Mouse (Mus musculus): ENCODE measurements around the gene Cyp51. TPM values are rescaled to one million over a fixed set of nuclear protein-coding genes. Genes with fewer than 3 reads are reported as not detected.

The Cyp51 gene
- polyA plus RNA-seq, 1 experiment from 2014 or later = 143 TPM

DNA sequence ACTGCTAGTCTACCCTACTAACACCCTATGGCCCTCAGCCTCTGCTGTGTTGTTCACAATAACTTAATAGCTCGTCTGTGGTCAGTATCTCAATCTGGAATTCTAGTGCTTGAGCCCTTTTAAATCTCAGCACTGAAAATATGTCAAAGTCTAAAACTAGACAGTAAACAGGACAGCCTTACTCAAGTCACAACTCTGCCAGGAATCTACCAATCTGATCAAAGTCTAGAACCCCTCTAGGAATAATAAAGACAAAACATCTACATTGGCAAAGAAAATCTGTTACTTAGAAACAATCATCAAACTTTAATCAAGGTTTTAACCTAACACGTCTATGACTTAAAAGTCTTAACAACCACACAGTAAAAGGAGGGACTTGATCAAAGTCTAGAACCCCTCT is 23.7 kb downstream of the Cyp51 start:
- no peak overlapping the region for H3K9ac ChIP-seq (replicated peaks)
- WGBS = 84% methylated on average over 2 of the region's 2 CpGs
- no peak overlapping the region for H3K4me2 ChIP-seq
- H3K9me3 ChIP-seq (replicated peaks) = no peaks in the 10 kb centered on the region
- no peak for ATAC-seq (ENCODE audit: low FRiP score)
- H3K4me3 ChIP-seq (replicated peaks) = no peak overlapping the region
- H3K27me3 ChIP-seq (replicated peaks) = no peaks in the 10 kb centered on the region
- no peaks in the 10 kb centered on the region for H3K4me1 ChIP-seq
- no peak overlapping the region for H3K27ac ChIP-seq (replicated peaks)
- H3K36me3 ChIP-seq = peaks cover 87% of the 10 kb centered on the region

DNA sequence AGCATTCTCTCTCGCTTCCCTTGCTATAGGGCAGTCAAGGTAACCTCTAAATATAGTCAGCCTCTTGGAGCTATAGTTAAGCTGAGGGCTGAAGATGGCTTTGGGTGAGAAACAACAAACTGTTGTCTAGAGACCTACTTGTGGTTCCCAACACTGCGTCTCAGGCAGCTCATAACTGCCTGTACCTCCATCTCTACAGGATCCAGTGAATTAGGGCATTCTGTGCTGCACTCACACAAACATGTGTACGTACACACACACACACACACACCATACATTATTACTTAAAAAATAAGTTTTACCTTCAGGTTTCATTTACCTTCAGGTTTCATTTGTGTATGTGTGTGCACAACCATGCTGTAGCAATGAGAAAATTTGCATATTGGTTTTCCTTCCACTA is 25.5 kb downstream of the Cyp51 start:
- Histone ChIP-seq H3K36me3 (peaks cover 74% of the 10 kb centered on the region), H3K27ac (replicated peaks) (no peak overlapping the region), H3K9me3 (replicated peaks) (no peaks in the 10 kb centered on the region), H3K9ac (replicated peaks) (no peak overlapping the region), H3K4me3 (replicated peaks) (no peak overlapping the region), H3K4me2 (no peak overlapping the region), H3K4me1 (no peaks in the 10 kb centered on the region), H3K27me3 (replicated peaks) (no peaks in the 10 kb centered on the region)
- ATAC-seq (ENCODE audit: low FRiP score) = no peak
- 88% methylated on average over 3 of the region's 3 CpGs for WGBS

DNA sequence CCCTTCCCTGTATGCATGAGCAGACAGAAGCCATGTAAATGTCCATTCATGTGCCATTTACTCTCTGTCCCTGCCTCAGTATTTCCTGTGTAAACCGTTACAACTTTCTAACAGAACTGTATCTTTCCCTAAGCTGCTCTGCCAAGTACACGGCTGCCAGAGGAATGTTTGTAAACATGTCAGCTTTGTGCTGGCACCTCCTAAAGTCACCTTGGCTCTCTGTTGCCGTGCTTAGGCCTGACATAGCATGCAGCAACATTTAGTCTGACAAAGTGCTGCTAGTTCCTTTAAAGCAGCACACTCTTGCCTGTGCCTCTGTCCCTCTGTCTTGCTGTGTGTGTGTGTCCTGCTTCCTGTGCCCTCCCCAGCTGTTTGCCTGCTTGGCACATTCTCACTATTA is 37.3 kb downstream of the Cyp51 start:
- H3K9me3 ChIP-seq (replicated peaks) = no peaks in the 10 kb centered on the region
- no peak overlapping the region for H3K4me2 ChIP-seq
- H3K4me3 ChIP-seq (replicated peaks) = no peak overlapping the region
- H3K27me3 ChIP-seq (replicated peaks) = no peaks in the 10 kb centered on the region
- 89% methylated on average over 3 of the region's 3 CpGs for WGBS
- no peak for ATAC-seq (ENCODE audit: low FRiP score)
- H3K36me3 ChIP-seq = peaks cover 89% of the 10 kb centered on the region
- no peaks in the 10 kb centered on the region for H3K4me1 ChIP-seq
- H3K9ac ChIP-seq (replicated peaks) = no peak overlapping the region
- H3K27ac ChIP-seq (replicated peaks) = no peak overlapping the region

DNA sequence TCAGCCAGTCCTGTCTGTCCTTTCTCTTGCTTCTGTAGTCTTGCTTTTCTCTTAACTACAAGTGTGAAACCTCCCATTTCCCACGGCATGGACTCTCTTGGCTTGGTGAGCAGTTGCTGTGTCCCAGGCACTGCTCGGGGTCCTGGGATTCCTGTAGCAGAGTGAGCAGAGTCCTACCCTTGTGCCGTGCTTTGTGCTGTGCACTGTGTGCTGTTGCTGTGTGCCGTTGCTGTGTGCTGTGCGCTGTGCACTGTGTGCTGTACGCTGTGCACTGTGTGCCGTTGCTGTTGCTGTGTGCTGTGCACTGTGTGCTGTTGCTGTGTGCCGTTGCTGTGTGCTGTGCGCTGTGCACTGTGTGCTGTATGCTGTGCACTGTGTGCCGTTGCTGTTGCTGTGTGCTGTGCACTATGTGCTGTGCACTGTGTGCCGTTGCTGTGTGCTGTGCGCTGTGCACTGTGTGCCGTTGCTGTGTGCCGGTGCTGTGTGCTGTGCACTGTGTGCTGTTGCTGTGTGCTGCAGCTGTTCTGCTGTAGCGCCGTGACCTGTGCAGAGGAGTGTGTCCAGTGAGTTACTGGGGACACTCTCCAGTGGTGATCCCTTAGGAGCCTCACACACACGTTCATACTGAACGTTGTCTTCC is 38.0 kb downstream of the Cyp51 start:
- H3K4me3 ChIP-seq (replicated peaks) = no peak overlapping the region
- H3K9me3 ChIP-seq (replicated peaks) = no peaks in the 10 kb centered on the region
- H3K4me1 ChIP-seq = no peaks in the 10 kb centered on the region
- H3K27me3 ChIP-seq (replicated peaks) = no peaks in the 10 kb centered on the region
- H3K9ac ChIP-seq (replicated peaks) = no peak overlapping the region
- 94% methylated on average over 18 of the region's 18 CpGs for WGBS
- ATAC-seq (ENCODE audit: low FRiP score) = no peak
- no peak overlapping the region for H3K27ac ChIP-seq (replicated peaks)
- H3K4me2 ChIP-seq = no peak overlapping the region
- peaks cover 89% of the 10 kb centered on the region for H3K36me3 ChIP-seq

DNA sequence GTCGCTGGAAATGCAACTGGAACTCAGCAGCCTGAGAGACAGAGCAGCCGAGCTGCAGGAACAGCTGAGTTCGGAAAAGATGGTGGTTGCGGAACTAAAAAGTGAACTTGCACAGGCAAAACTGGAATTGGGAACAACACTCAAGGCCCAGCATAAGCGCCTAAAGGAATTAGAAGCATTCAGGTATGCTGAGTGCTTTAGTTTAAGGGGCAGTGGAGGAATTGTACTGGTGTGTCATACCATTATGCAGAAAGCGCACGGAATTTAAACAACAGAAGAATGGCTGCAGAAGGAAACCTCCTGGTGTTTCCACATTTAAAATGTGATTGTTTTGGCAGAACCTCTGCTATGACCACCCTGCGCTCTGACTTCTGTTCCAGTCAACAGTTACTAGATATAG is 44.2 kb downstream of the Cyp51 start:
- 93% methylated on average over 8 of the region's 8 CpGs for WGBS
- H3K27ac ChIP-seq (replicated peaks) = no peak overlapping the region
- H3K9ac ChIP-seq (replicated peaks) = no peak overlapping the region
- H3K4me2 ChIP-seq = no peak overlapping the region
- H3K4me1 ChIP-seq = no peaks in the 10 kb centered on the region
- H3K36me3 ChIP-seq = peaks cover 84% of the 10 kb centered on the region
- no peaks in the 10 kb centered on the region for H3K27me3 ChIP-seq (replicated peaks)
- no peaks in the 10 kb centered on the region for H3K9me3 ChIP-seq (replicated peaks)
- H3K4me3 ChIP-seq (replicated peaks) = no peak overlapping the region
- ATAC-seq (ENCODE audit: low FRiP score) = no peak

DNA sequence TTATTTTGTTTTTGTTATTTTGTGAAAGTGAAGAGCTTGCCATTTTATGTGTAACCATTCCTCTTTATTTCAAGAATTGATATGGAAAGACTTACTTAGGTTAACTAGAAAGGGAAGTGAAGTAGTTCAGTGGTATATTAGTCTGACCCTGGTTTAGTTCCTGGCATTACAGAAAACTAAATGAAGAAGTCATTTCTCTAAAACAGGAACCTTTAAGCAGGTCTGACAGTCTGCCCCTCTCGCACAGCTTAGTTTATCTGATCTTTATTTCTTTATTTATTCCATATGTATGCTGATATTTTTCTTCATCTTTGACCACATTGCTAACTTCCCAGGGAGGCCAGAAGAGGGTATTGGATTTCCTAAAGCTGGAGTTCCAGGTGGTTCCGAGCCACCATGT is 63.6 kb downstream of the Cyp51 start:
- Histone ChIP-seq H3K9ac (replicated peaks) (no peak overlapping the region), H3K9me3 (replicated peaks) (no peaks in the 10 kb centered on the region), H3K36me3 (peaks cover 75% of the 10 kb centered on the region), H3K4me1 (no peaks in the 10 kb centered on the region), H3K4me3 (replicated peaks) (no peak overlapping the region), H3K27me3 (replicated peaks) (no peaks in the 10 kb centered on the region), H3K4me2 (no peak overlapping the region), H3K27ac (replicated peaks) (no peak overlapping the region)
- ATAC-seq (ENCODE audit: low FRiP score) = no peak
- WGBS = 99% methylated on average over 2 of the region's 2 CpGs

DNA sequence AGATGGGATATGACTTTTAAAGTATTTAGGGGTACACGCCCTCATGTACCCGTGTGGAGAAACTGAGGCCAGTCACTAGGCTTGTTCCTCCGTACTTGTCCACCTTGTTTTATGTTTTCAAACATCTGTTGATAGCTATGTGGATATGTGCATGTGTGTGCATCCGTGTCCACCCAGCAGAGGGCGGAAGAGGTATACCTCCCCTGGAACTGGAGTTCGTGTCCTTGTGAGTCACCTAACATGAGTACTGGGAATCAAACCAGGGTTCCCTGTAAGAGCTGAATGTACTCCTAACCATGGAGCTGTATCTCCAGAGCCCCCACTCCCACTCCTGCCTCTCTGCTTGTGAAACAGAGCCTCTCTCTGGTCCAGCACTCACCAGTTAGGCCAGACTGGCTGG is 64.2 kb downstream of the Cyp51 start:
- Histone ChIP-seq H3K27ac (replicated peaks) (no peak overlapping the region), H3K27me3 (replicated peaks) (no peaks in the 10 kb centered on the region), H3K9me3 (replicated peaks) (no peaks in the 10 kb centered on the region), H3K4me1 (no peaks in the 10 kb centered on the region), H3K4me2 (no peak overlapping the region), H3K4me3 (replicated peaks) (no peak overlapping the region), H3K36me3 (peaks cover 77% of the 10 kb centered on the region), H3K9ac (replicated peaks) (no peak overlapping the region)
- ATAC-seq (ENCODE audit: low FRiP score) = no peak
- 93% methylated on average over 6 of the region's 6 CpGs for WGBS

DNA sequence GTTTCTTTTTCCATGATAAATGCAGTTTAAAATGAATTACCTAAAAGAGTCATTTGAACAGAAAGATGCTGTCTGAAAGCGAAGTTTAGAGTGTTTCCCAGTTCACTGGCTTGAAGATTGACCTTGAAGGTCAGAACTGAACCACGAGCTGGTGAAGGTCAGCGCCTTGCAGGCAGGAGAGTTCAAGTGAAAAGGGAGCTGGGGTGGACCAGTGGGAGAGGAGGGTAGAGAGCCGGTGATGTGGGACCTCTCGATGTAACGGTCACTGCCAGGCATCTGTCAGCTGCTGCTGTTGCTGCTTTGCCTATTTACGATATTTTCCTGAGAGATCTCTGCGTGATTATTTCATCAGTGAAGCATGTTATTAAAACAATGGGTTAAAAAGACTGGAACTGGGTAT is 65.2 kb downstream of the Cyp51 start:
- Histone ChIP-seq H3K27me3 (replicated peaks) (no peaks in the 10 kb centered on the region), H3K4me2 (no peak overlapping the region), H3K9me3 (replicated peaks) (no peaks in the 10 kb centered on the region), H3K4me3 (replicated peaks) (no peak overlapping the region), H3K36me3 (peaks cover 78% of the 10 kb centered on the region), H3K27ac (replicated peaks) (no peak overlapping the region), H3K9ac (replicated peaks) (no peak overlapping the region), H3K4me1 (no peaks in the 10 kb centered on the region)
- ATAC-seq (ENCODE audit: low FRiP score) = no peak
- 90% methylated on average over 8 of the region's 8 CpGs for WGBS

DNA sequence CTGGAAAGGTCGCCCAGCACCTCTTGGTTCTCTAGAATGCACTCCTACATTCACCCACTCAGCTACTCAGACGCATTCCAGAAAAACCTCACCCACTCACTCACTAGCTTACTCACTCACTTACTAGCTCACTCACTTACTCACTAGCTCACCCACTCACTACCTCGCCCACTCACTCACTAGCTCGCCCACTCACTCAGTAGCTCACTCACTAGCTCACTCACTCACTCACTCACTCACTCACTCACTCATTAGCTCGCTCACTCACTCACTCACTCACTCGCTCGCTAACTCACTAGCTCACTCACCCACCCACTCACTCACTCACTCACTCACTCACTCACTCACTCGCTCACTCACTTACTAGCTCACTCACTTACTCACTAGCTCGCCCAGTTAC is 67.9 kb downstream of the Cyp51 start:
- Histone ChIP-seq H3K4me2 (no peak overlapping the region), H3K36me3 (peaks cover 71% of the 10 kb centered on the region), H3K4me1 (no peaks in the 10 kb centered on the region), H3K27me3 (replicated peaks) (no peaks in the 10 kb centered on the region), H3K4me3 (replicated peaks) (no peak overlapping the region), H3K27ac (replicated peaks) (no peak overlapping the region), H3K9me3 (replicated peaks) (no peaks in the 10 kb centered on the region), H3K9ac (replicated peaks) (no peak overlapping the region)
- ATAC-seq (ENCODE audit: low FRiP score) = no peak
- WGBS = 96% methylated on average over 9 of the region's 9 CpGs

DNA sequence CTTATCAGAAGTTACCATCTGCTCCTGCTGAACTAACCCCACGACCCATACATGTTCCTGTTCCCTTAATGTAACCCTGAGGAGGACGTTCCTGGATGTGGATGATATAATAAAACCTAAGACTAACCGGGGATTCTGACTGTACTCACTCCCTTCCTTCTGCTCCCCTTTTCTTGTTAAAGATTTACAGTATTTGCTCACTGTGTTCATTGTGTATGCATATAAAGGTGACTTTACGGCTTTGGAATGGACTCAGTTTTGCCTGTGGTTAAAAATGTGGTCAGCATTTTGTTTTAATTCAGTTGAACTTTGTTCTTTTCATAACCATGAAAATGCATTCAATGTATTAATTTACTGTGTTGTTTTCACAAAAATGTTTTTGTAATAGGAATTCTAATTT is 72.7 kb downstream of the Cyp51 start:
- H3K4me2 ChIP-seq = no peak overlapping the region
- H3K27me3 ChIP-seq (replicated peaks) = no peaks in the 10 kb centered on the region
- H3K4me3 ChIP-seq (replicated peaks) = no peak overlapping the region
- H3K27ac ChIP-seq (replicated peaks) = no peak overlapping the region
- no peak overlapping the region for H3K9ac ChIP-seq (replicated peaks)
- H3K9me3 ChIP-seq (replicated peaks) = no peaks in the 10 kb centered on the region
- no peaks in the 10 kb centered on the region for H3K4me1 ChIP-seq
- 78% methylated on average over 4 of the region's 4 CpGs for WGBS
- no peak for ATAC-seq (ENCODE audit: low FRiP score)
- H3K36me3 ChIP-seq = peaks cover 53% of the 10 kb centered on the region

Other genes starting within 250 kb of the Cyp51 start
- 5.9 and 8.4 TPM in 2 replicates for gene Mterf1a, start 210.8 kb downstream of the Cyp51 start, polyA plus RNA-seq (2015; fragmentation: Nextera tagmentation; extraction: Ambion mirVana)
- gene Akap9, start 176.7 kb downstream of the Cyp51 start, polyA plus RNA-seq (2015; fragmentation: Nextera tagmentation; extraction: Ambion mirVana) = 289 and 327 TPM in 2 replicates
- gene Mterf1b, start 87.6 kb upstream of the Cyp51 start, polyA plus RNA-seq (2015; fragmentation: Nextera tagmentation; extraction: Ambion mirVana) = 2.2 and 2.9 TPM in 2 replicates

Measured in neural tube, embryonic 15.5 days (tissue).